ENCODE assay signal across 11 mouse cellular contexts in the genomic region with DNA sequence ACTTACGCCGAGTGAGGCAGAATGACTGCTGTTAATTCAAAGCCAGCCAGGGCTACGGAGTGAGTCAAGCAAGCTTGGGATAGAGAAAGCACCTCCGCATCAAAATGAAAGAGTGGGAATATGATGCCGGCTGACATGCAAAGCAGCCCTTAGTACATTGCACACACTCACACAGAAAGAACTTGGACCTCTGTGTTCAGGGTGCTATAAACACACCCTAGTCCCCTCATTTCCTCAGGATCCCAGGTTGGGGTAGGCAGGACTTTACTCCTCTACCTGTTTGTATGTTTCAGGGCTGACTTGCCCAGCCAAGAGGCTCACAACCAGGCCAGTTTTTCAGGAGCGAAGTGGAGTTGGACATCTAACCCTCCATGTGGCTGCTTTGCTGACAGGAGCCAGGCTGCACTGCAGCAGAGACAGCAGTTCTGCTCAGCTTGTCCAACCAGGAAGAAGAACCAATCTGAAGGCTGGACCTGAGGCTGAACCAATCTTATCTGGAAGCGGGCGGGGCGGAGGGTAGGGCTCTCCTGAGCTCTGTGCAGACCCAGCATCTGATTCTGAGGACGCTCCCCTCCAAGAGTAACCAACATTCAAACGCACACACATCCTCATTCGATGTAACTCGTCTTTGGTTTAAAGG. TPM values are rescaled to one million over a fixed set of nuclear protein-coding genes. Genes with fewer than 3 reads are reported as not detected.
A peak's percentile ranks its signal among the peaks of the same experiment; 100 is the strongest.
DNase-seq lines count a peak whose midpoint lies in the region; ATAC-seq lines count a peak whose summit lies in the region.
"Had no signal": no experiment of that assay in that cellular context is flagged by ENCODE, and none has a peak within 500 bp of the region (broad histone marks: within the 10 kb centered on the region; RNA-seq: fewer than 3 reads in every experiment).

No protein-coding gene starts in this region.

- DNase-seq in kidney, adult 11 months = peak; percentile 82
- DNase-seq in heart, embryonic 10.5 days (ENCODE audit: low spot score) = no peak
- DNase-seq in kidney, postnatal 10 days = peak; percentile 70
- DNase-seq in hindbrain, embryonic 14.5 days (ENCODE audit: low spot score) = no peak
- no peak for DNase-seq in spleen, adult 12 weeks (ENCODE audit: low spot score)
- no peak for DNase-seq in cerebellum, postnatal 14 days
- DNase-seq: cerebellum, adult 8-10 months had no signal

- no peak overlapping the region for H3K4me3 ChIP-seq in kidney, embryonic 14.5 days (ENCODE audit: low read length)
- H3K4me3 ChIP-seq in heart, embryonic 10.5 days = peak overlapping the region; percentile 16; the same call in 1 of the 2 replicates
- H3K4me3 ChIP-seq in stomach, embryonic 14.5 days (ENCODE audit: low read depth, low read length) = no peak overlapping the region
- no peak overlapping the region for H3K4me3 ChIP-seq in hindbrain, embryonic 14.5 days (replicated peaks; ENCODE audit: low read length)
- H3K4me3 ChIP-seq: hindbrain, embryonic 13.5 days; midbrain, embryonic 12.5 days had no signal

- no peak overlapping the region for H3K9ac ChIP-seq in kidney, embryonic 14.5 days (ENCODE audit: low read depth, low read length)
- no peak overlapping the region for H3K9ac ChIP-seq in stomach, embryonic 14.5 days (replicated peaks; ENCODE audit: low read depth, low read length)
- H3K9ac ChIP-seq in hindbrain, embryonic 14.5 days = no peak overlapping the region
- H3K9ac ChIP-seq: hindbrain, embryonic 13.5 days; midbrain, embryonic 12.5 days had no signal

- peaks cover 7% of the 10 kb centered on the region for H3K36me3 ChIP-seq in kidney, embryonic 14.5 days (ENCODE audit: control insufficient read depth, insufficient read depth, low read length)
- H3K36me3 ChIP-seq in heart, embryonic 10.5 days = peaks cover 21% of the 10 kb centered on the region
- H3K36me3 ChIP-seq in stomach, embryonic 14.5 days (ENCODE audit: control insufficient read depth, insufficient read depth, low read length) = peaks cover 7% of the 10 kb centered on the region
- H3K36me3 ChIP-seq in hindbrain, embryonic 14.5 days (replicated peaks; ENCODE audit: control insufficient read depth, insufficient read depth) = peaks cover 11% of the 10 kb centered on the region

- no peaks in the 10 kb centered on the region for H3K4me1 ChIP-seq in kidney, embryonic 14.5 days (ENCODE audit: control insufficient read depth, insufficient read depth, low read length)
- peaks cover 29% of the 10 kb centered on the region for H3K4me1 ChIP-seq in heart, embryonic 10.5 days
- no peaks in the 10 kb centered on the region for H3K4me1 ChIP-seq in stomach, embryonic 14.5 days (ENCODE audit: control insufficient read depth, insufficient read depth, low read length)
- no peaks in the 10 kb centered on the region; the same call in 1 of the 2 replicates for H3K4me1 ChIP-seq in hindbrain, embryonic 14.5 days (replicated peaks; ENCODE audit: control insufficient read depth, insufficient read depth, low read length)

- H3K27ac ChIP-seq in kidney, embryonic 14.5 days (ENCODE audit: low read depth, low read length) = no peak overlapping the region
- peak overlapping the region; percentile 70; the same call in 1 of the 2 replicates for H3K27ac ChIP-seq in heart, embryonic 10.5 days
- H3K27ac ChIP-seq in stomach, embryonic 14.5 days (ENCODE audit: low read length) = no peak overlapping the region
- no peak overlapping the region for H3K27ac ChIP-seq in hindbrain, embryonic 14.5 days
- H3K27ac ChIP-seq: hindbrain, embryonic 13.5 days; midbrain, embryonic 12.5 days had no signal

- no peak overlapping the region for H3K4me2 ChIP-seq in kidney, embryonic 14.5 days (replicated peaks; ENCODE audit: low read depth, low read length)
- no peak overlapping the region for H3K4me2 ChIP-seq in stomach, embryonic 14.5 days (replicated peaks; ENCODE audit: low read depth, low read length)
- H3K4me2 ChIP-seq in hindbrain, embryonic 14.5 days (replicated peaks) = no peak overlapping the region
- H3K4me2 ChIP-seq: hindbrain, embryonic 13.5 days; midbrain, embryonic 12.5 days had no signal

- no peaks in the 10 kb centered on the region for H3K9me3 ChIP-seq in kidney, embryonic 14.5 days (ENCODE audit: control insufficient read depth, low read length)
- no peaks in the 10 kb centered on the region for H3K9me3 ChIP-seq in heart, embryonic 10.5 days
- no peaks in the 10 kb centered on the region for H3K9me3 ChIP-seq in stomach, embryonic 14.5 days (ENCODE audit: control insufficient read depth, low read depth, low read length)
- no peaks in the 10 kb centered on the region for H3K9me3 ChIP-seq in hindbrain, embryonic 14.5 days (ENCODE audit: control insufficient read depth, low read length)
- H3K9me3 ChIP-seq: hindbrain, embryonic 13.5 days; midbrain, embryonic 12.5 days had no signal

- no peaks in the 10 kb centered on the region; the same call in 1 of the 2 replicates for H3K27me3 ChIP-seq in kidney, embryonic 14.5 days (ENCODE audit: control insufficient read depth, insufficient read depth, low read length)
- peaks cover 3% of the 10 kb centered on the region; the same call in 1 of the 2 replicates for H3K27me3 ChIP-seq in heart, embryonic 10.5 days (ENCODE audit: insufficient read depth, poor library complexity, severe bottlenecking)
- no peaks in the 10 kb centered on the region for H3K27me3 ChIP-seq in stomach, embryonic 14.5 days (ENCODE audit: control insufficient read depth, insufficient read depth, low read length)
- no peaks in the 10 kb centered on the region for H3K27me3 ChIP-seq in hindbrain, embryonic 14.5 days (ENCODE audit: control insufficient read depth, insufficient read depth, low read length)
- H3K27me3 ChIP-seq: midbrain, embryonic 12.5 days had no signal

- 60% methylated on average over 13 of the region's 13 CpGs for WGBS in kidney, embryonic 14.5 days
- 47% methylated on average over 13 of the region's 13 CpGs for WGBS in heart, embryonic 10.5 days
- WGBS in stomach, embryonic 14.5 days = 53% methylated on average over 13 of the region's 13 CpGs
- WGBS in hindbrain, embryonic 14.5 days = 85% methylated on average over 13 of the region's 13 CpGs

- no peak for ATAC-seq in kidney, embryonic 14.5 days (ENCODE audit: low FRiP score, low TSS enrichment)
- 0 out of 2 replicates have a peak, but pooled peaks have one; percentile 68 for ATAC-seq in stomach, embryonic 14.5 days (ENCODE audit: insufficient number of reproducible peaks, insufficient read depth, low FRiP score, low read depth)
- ATAC-seq in hindbrain, embryonic 14.5 days (ENCODE audit: low FRiP score) = no peak

RNA-seq across cellular contexts. Expression of a gene that starts 17.1 kb away (rescaled TPM):
- polyA plus RNA-seq in kidney, embryonic 14.5 days (2014; fragmentation: Nextera tagmentation; extraction: Ambion mirVana) = 36.8 and 43.4 TPM in 2 replicates
- polyA plus RNA-seq in heart, embryonic 10.5 days (2016; fragmentation: Nextera tagmentation; extraction: Ambion mirVana) = 57.5 and 62.8 TPM in 2 replicates
- polyA plus RNA-seq in stomach, embryonic 14.5 days (2014; fragmentation: Nextera tagmentation; extraction: Ambion mirVana) = 33.6 and 36.0 TPM in 2 replicates
- 43.8 and 45.5 TPM in 2 replicates for polyA plus RNA-seq in hindbrain, embryonic 14.5 days (2014; fragmentation: Nextera tagmentation; extraction: Ambion mirVana)

RNA-seq across cellular contexts. Expression of a gene that starts 23.2 kb away (rescaled TPM):
- 1.5 and 2.1 TPM in 2 replicates for polyA plus RNA-seq in kidney, embryonic 14.5 days (2014; fragmentation: Nextera tagmentation; extraction: Ambion mirVana)
- 1.1 and 1.9 TPM in 2 replicates for polyA plus RNA-seq in heart, embryonic 10.5 days (2016; fragmentation: Nextera tagmentation; extraction: Ambion mirVana)
- polyA plus RNA-seq in stomach, embryonic 14.5 days (2014; fragmentation: Nextera tagmentation; extraction: Ambion mirVana) = 0.51 and 1.2 TPM in 2 replicates
- polyA plus RNA-seq in hindbrain, embryonic 14.5 days (2014; fragmentation: Nextera tagmentation; extraction: Ambion mirVana) = 0.33 and 0.48 TPM in 2 replicates

RNA-seq across cellular contexts. Expression of a gene that starts 24.7 kb away (rescaled TPM):
- 17.2 and 18.4 TPM in 2 replicates for polyA plus RNA-seq in kidney, embryonic 14.5 days (2014; fragmentation: Nextera tagmentation; extraction: Ambion mirVana)
- polyA plus RNA-seq in heart, embryonic 10.5 days (2016; fragmentation: Nextera tagmentation; extraction: Ambion mirVana) = 16.9 and 21.1 TPM in 2 replicates
- 18.1 and 21.2 TPM in 2 replicates for polyA plus RNA-seq in stomach, embryonic 14.5 days (2014; fragmentation: Nextera tagmentation; extraction: Ambion mirVana)
- polyA plus RNA-seq in hindbrain, embryonic 14.5 days (2014; fragmentation: Nextera tagmentation; extraction: Ambion mirVana) = 17.5 and 19.1 TPM in 2 replicates

RNA-seq across cellular contexts. Expression of a gene that starts 51.6 kb away (rescaled TPM):
- 63.0 and 73.6 TPM in 2 replicates for polyA plus RNA-seq in kidney, embryonic 14.5 days (2014; fragmentation: Nextera tagmentation; extraction: Ambion mirVana)
- 30.1 and 62.2 TPM in 2 replicates for polyA plus RNA-seq in heart, embryonic 10.5 days (2016; fragmentation: Nextera tagmentation; extraction: Ambion mirVana)
- polyA plus RNA-seq in stomach, embryonic 14.5 days (2014; fragmentation: Nextera tagmentation; extraction: Ambion mirVana) = 320 and 324 TPM in 2 replicates
- polyA plus RNA-seq in hindbrain, embryonic 14.5 days (2014; fragmentation: Nextera tagmentation; extraction: Ambion mirVana) = 92.3 and 106 TPM in 2 replicates

Comparison
In these comparisons a context has a peak if more than half of its experiments do, and no peak if none do; other contexts are left out.
1. DNase-seq: peak in kidney, adult 11 months (single experiment) and kidney, postnatal 10 days (single experiment); none in heart, embryonic 10.5 days (single experiment), hindbrain, embryonic 14.5 days (single experiment), spleen, adult 12 weeks (single experiment) and cerebellum, postnatal 14 days (0 of 2).